Mouse (Mus musculus) thymus, adult 2 months (tissue): ENCODE results near the gene Ppara.

Source experiments
- CTCF ChIP-seq: fragments of 200-500 bp; IDR thresholded peaks from 2 replicates; pipeline ENCODE4 v1.5.1; 2012; ENCODE audit warnings: mild to moderate bottlenecking, control low read depth, low read length, moderate library complexity, borderline replicate concordance; ENCODE audit not compliant: control insufficient read depth, poor library complexity, insufficient read depth; ENCODE audit errors: extremely low read depth
- POLR2A ChIP-seq: fragments of 200-500 bp; IDR thresholded peaks from 2 replicates; pipeline ENCODE4 v1.6.1; 2012; ENCODE audit warnings: mild to moderate bottlenecking, low read length, control low read depth, moderate library complexity; ENCODE audit not compliant: control insufficient read depth, poor library complexity, insufficient read depth; ENCODE audit errors: extremely low read depth

GRCm38 (mm10) chr15:85717800-85718199 is 17.0 kb upstream of the Ppara start:
- TF ChIP-seq CTCF, result no peak
- no peak for TF ChIP-seq POLR2A
